Mouse (Mus musculus): ENCODE measurements around the gene Mettl7a2.
A peak's percentile ranks its signal among the peaks of the same experiment; 100 is the strongest.
"Not testable (repeated sequence)": the region's sequence is repeated elsewhere in the genome, so short reads cannot be mapped to it uniquely, and the experiment has no call there.

Gene Mettl7a2

DNA sequence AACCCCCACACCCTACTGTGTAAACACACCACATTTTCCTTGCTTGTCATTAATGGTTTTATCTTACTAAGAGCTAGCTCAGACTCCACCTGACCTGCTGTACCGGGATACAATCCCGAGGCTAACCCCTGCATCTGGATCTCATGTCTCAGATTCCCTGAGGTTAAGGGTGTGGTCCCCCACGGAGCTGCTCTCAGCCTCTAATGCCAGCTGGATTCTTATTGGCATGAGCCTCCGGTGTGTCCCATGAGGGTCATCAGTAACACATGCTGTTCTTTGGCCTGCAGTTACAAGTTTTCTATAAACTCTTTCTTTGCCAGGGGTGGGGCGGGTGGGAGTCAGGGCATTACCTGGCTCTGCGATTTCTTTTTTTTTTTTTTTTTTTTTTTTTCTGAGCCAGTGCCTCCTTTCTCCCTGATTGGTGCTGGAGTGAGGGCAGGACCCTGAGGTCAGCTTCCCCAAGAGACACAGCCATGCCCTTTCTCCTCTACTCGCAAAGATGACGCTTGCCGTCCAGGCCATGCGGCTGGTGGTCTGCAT, at the start of gene Mettl7a2, which contains the start of gene Methig1:
Gene Mettl7a2 (plus strand): TSS at position 490 of the 540 bp plus-strand sequence.
Gene Methig1 (plus strand): TSS at position 439 of the 540 bp plus-strand sequence.
- DNase-seq (ENCODE audit: low read depth, low spot score) = no peak

DNA sequence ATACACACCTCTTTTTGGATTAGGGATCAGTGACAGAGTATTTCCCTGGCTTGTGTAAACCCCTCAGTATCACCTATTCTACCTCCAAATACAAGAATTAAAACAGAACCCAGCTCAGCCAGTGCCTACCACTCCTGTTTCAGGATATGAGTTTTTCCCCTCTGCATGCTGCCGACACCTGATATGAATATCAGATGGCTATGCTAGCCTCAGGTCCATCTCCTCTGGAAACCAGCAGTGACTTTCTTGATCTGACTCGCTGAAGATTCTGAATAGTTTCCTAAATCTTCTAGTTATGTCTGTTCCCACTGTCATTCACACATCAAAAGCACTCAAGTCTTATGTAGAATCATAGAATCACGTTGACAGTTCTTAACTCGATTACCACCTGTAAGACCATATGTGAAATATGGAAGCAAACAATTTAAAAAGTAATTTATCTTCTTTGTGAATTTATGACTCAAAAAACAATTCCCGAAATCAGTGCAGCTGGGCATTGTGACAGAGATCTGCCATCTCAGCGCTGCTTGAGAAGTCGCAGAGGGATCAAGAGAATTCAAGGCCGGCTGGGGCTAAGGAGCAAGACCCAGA, 49.5 kb upstream of the Mettl7a2 start:
- no peak for DNase-seq (ENCODE audit: low read depth, low spot score)

DNA sequence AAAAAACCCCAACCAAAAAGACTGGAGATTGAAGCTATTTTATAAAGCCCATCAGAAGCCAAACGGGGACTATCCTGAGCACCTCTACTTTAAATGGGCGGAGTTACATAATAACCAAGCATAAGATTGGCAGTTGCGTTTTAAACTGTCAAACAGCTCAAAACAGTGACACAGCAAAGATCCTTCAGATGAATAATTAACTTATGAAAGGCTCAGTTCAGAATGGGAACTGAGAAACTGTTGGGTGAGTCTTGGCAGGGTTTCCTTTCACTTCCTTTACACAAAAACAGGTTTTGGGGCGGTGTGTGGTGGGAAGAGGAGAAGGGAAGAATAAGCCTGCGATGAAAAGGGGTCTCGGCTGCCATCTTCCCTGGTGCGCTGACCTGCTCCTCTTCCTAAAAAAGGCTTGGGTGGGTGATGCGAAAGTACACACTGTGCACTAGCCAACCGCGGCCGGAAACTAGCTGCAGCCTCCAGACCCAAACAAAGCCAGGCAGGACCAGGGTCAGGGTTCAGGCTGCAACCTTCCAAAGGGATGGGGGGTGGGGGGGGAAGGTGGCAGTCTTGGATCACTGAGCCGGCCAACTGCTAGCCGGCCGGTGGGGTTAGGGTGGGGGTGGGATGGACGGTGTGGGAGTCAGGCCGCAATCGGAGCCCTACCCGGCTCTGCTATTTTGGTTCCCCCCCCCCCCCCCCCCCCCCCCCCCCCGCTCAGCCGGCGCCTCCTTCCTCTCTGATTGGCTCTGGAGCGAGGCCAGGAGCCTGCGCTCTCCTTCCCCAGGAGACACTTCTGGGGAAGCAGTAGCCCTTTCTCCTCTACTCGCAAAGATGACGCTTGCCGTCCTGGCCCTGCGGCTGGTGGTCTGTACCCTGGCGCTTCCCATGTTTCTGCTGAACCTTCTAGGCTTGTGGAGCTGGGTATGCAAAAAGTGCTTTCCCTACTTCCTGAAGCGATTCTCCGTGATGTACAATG, 48.7 kb upstream of the Mettl7a2 start, which contains the start of gene Mettl7a1:
Gene Mettl7a1 (plus strand): TSS at position 122 of the 973 bp plus-strand sequence.
- DNase-seq (ENCODE audit: low read depth, low spot score) = peak; percentile 89

DNA sequence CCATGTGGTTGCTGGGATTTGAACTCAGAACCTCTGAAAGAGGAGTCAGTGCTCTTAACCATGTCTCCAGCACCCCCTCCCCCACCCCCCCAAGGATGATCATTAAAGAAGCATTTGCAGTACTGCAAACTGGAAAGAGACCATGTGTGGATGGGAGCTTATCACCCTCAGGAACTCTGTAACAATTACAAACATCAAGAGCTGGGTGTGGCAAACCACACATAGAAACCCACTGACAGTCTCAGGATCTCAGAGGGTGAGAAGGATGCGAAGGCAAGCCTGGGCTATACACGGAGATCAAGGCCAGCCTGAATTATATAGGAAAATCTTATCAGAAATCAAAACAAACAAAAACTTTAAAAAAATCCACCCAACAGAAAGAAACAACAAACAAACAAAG, 46.8 kb upstream of the Mettl7a2 start:
- DNase-seq (ENCODE audit: low read depth, low spot score) = peak; percentile 25

DNA sequence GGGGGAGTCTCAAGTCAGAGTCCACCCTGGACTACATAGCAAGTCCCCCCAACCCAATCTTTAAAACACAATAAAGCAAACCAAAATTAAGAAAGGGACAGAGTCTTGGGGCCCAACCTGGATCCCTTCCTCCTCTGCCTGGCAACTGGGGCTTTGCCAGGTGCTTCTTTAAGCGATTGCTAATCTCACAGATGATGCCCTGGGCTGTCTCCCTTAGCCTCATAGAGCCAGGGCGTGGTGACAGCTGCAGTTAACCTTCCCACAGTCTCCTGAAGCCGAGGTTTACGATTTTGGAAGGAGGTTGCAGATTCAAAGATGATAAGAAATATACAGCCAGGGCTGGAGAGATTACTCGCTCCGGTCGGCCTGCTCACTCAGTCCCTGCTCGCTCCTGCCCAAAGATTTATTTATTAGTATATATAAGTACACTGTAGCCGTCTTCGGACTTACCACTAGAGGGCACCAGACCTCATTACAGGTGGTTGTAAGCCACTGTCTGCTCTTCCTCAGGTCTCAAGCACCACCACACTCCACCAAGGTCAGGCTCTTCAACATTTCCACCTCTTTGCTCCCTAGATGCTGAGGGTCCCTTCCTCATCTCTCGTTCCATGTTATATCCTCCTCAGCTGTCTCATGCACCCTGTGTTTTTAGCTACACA, 45.4 kb upstream of the Mettl7a2 start:
- peak; percentile 85 for DNase-seq (ENCODE audit: low read depth, low spot score)

DNA sequence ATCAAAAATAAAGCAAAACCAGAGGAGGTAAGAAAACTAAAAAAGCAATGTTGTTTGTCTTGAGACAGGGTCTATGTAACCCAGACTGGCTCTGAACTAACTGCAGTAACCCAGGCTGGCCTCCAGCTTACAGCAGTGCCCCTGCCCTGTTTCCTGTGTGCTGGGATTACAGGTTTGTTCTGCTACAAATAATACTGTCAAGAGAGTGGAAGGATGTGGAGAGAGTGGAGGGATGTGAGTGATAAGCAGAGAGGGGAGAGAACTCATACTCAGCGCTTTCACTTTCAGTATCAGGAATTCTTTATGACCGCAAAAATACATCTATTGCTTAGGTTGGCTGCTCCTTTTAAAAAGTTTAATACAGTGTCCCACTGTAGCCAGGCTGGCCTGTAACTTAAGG, 40.7 kb upstream of the Mettl7a2 start:
- no peak for DNase-seq (ENCODE audit: low read depth, low spot score)

DNA sequence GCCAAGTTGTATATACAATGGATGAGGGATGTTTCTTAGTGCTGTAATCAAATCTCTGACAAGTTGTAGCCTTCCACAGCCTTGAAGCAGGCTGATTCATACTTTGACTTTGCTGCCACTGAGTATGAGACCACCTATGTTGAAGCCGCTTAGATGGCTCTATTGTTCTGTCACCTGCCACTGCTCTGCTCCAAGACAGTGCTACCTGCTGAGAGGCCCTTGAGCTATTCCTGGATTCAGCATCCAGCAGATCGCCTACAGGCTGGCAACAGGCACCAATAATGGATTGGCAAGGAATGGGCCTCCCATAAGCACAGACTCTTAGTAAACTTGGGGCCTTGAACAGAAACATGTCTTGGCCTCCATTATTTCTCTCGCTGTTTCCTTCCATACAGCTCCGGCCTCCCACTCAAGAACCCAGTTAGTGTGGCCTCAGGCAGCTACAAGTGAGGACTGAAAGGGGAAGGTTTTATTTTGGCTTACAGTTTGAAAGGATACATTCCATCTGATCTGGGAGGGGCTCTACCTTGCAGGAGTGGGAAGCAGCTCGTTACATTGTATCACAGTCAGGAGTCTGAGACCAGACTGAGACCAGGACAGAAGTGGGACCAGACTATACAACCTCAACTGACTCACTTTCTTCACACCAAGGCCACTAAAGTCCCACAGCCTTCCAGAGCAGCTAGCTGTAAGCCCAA, 38.4 kb upstream of the Mettl7a2 start:
- DNase-seq (ENCODE audit: low read depth, low spot score) = no peak

DNA sequence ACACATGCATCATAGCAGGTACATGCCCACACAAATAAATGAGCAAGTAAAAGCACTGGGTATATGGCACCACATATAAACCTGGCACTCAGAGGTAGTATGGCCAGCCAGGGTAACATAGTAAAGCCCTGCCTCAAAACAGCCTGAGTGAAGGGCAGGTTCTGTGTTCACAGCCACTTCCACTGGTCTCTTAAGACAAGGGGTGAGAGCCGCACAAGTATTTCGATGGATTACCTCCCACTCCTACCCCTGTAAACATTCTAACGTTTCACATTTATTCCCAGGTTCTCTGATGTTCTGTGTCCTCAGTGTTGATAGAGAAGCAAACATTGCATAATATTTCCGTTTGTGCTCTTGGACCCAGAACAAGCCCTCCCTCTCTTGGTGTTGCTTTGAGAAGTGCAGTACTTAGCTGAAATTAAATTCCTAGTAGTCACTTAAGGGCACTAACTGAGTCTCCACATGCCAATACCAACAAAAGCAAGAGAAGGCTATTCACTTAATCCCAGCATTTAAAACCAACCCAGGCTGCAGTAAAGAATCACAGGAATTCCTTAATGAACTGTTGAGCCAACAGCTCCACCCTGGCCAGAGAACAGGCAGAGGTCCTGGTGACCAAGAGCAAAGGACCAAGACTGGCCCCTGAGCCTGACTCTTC, 34.9 kb upstream of the Mettl7a2 start:
- DNase-seq (ENCODE audit: low read depth, low spot score) = not testable (repeated sequence)

DNA sequence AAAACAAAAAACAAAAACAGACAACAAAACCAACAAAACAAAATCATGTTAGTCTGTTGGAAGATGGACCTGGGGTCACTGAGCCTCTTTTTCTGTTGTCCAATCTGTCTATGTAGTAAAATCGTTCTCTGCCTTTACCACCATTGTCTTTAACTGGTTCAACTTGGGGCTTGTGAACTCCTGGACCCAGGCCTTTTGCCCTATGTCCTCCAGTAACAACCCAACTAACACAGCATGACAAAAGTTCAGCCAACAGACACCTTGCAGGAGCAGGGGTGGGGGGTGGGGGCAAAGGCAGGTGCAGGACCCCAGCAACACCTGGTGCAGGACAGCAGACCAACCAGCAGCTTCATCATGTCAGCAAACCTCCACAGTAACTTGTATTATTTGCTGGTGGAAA, 33.1 kb upstream of the Mettl7a2 start:
- no peak for DNase-seq (ENCODE audit: low read depth, low spot score)

DNA sequence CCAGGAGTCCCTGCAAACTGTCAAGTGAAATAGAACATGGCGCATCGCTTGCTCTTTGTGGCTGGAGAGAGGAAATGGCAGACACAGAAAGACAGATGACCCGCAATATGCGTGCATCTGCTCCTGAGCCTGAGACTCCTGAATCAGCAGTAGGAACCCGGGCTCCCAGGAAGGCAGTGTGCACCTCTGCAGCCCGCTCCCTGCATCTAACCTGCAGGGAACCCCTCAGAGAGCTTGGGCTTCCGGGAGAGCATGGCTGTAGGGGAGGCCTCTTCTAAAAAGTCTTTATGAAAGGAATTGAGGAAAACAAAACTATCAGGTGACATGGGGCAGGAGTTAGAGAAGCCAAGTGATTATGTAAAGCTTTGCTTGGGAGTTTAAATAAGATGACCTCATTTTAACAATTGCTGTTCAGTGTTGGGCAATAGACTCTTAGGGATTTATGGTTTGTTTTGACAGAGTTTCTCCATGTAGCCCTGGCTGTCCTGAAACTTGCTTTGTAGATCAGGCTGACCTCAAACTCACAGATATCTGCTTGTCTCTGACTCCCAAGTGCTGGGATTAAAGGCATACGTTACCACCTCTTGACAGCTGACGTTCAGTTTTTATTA, 32.6 kb upstream of the Mettl7a2 start:
- no peak for DNase-seq (ENCODE audit: low read depth, low spot score)

DNA sequence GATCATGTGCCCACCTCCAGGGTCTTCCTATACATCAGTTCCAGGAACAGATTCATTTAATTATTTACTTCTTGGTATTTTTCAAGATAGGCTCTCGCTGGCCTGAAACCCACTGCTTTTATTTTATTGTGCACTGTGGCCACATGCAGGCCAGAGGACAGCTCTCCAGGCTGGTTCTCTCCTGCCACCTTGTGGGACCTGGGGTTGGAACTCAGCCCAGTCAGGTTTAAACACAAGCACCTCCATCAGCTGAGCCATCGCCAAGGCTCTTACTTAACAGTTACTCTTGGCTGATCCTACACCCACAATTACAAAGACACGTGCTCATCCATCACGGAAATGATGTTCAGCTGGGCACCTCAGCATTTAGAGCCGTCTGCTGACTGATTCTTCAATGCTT, 31.9 kb upstream of the Mettl7a2 start:
- DNase-seq (ENCODE audit: low read depth, low spot score) = peak; percentile 59

DNA sequence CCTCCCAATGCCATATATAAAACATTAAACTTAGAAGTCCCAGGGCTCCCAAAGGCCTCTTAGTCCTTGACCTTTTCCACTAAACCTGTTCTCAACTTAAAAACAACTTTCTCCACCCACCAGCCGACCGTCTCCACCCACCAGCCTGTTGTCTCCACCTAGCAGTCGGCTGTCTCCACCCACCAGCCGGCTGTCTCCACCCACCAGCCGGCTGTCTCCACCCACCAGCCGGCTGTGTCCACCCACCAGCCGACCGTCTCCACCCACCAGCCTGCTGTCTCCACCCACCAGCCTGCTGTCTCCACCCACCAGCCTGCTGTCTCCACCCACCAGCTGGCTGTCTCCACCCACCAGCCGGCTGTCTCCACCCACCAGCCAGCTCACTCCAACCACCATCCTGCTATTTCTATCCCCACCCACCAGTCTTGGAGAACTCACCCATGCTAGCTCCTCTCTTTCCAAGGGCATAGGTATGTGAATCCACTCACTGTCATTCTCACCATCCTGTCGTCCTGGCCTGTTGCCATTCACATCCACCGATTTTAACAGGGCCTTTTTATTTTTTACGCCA, 28.9 kb upstream of the Mettl7a2 start:
- peak; percentile 29 for DNase-seq (ENCODE audit: low read depth, low spot score)

DNA sequence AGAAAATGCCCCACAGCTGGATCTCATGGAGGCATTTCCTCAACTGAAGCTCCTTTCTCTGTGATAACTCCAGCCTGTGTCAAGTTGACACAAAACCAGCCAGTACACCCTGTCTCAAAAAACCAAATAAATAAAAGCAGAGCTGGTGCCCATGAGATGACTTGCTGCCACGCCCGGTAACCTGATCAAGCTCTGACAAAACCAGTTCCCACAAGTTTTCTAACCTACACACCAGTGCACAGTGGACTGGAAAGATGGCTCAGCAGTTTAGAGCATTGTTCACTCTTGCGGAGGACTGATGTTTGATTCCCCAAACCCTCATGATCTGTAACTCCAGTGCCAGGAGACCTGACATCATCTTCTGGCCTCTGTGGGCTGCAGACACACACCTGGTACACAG, 27.8 kb upstream of the Mettl7a2 start:
- DNase-seq (ENCODE audit: low read depth, low spot score) = no peak

DNA sequence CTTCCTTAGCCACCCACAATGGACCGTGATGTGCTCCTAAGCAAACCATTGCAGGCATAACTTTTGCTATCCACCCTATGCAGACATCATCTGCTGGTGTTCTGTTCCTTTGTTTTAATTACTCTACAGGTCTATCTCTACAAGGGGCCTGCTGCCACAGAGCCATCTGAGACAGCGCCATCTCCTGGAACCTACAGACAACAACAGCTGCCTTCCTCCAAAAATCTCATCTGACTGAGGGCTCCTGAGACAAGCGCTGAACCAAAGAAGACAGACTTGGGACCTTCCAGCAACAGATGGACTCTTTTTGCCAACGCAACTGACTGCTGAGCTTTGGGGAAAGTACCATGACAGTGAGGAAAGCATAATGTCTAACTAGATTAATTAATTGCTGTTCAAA, 24.9 kb upstream of the Mettl7a2 start:
- not testable (repeated sequence) for DNase-seq (ENCODE audit: low read depth, low spot score)

DNA sequence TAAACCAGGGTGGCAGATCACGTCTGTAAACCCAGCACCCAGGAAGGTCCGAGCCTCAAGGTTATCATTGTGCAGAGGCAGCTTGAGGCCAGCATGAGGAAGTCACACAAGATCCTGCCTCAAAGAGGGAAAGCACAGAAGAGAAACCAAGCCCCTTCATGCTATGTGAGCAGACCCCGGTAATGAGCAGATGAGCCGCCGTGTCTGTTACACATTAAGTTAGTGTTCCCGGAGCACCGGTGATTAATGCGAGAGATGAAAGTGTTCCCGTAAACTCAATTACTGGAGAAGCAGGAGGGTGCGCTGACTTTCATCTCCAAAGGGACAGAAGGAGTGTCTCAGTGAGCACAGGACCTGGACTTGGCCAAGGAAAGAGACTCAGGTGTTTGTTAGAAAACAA, 23.7 kb upstream of the Mettl7a2 start:
- not testable (repeated sequence) for DNase-seq (ENCODE audit: low read depth, low spot score)

DNA sequence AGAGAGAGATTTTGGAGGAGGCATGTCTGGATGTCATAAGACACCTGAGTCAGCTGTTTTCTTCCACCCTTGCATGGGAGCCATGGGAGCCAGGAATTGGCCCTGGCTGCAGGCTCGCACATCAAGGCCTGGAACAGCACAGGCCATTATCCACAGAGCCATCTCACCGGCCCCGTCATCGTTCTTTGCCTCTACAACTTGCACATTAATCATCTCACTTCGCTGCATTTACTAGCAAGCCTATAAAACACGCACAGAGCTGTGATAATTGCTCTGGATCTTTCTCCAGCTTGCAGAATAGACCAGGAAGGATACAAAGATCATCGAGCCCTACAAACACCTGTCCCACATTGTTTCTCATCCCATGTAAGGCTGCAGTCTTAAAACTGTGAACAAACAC, 22.3 kb upstream of the Mettl7a2 start:
- no peak for DNase-seq (ENCODE audit: low read depth, low spot score)

DNA sequence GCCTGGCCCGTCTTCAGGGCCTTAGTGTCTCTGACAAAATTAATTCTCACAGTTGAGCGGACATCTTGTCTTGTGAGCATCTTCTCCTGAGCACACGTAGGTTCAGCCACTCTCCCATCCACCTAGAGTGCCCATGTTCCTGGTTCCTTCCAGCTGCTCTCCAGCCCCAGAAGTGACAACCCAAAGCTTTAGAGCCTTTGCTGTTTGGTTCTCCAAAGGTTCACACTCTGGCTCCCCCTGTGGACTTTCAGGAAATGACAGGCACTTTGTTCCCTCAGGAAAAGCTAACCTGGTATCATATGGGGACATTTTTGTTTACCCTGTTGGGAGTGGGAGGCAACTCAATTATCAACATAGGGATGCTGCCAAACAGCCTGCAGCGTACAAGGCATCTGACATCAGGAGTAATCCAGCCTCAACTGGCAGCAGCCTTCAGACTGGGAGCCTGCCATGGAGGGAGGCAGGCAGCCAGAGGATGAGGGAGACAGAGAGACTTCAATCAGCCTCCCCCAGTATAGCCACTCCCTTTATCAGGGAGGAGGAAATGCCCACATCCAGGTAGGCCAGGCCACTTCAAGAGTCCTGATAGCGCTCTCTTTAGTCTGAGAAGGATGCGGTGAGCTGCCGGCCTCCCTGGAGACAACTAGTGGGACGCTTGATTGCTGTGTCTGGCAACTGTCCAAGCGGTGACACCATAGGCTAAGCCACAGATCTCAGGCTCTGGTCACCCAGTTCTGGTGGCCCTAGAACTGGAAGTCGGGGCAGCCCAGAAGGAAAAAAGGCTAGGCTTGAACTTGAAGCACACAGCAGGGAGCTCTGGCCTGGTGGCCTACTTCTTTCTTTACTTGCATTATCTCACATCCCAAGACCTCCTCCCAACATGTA, 20.7 kb upstream of the Mettl7a2 start:
- DNase-seq (ENCODE audit: low read depth, low spot score) = not testable (repeated sequence)

DNA sequence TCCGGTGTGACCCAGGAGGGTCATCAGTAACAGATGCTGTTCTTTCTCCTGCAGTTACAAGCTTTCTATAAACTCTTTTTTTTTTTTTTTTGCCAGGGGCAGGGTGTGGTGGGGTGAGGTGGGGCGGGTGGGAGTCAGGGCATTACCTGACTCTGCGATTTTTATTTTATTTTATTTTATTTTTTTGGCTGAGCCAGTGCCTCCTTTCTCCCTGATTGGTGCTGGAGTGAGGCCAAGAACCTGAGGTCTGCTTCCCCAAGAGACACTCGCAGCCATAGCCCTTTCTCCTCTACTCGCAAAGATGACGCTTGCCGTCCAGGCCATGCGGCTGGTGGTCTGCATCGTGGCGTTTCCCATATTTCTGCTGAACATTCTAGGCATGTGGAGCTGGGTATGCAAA, 18.4 kb upstream of the Mettl7a2 start, which contains the start of gene Mettl7a3:
Gene Mettl7a3 (plus strand): TSS at position 301 of the 400 bp plus-strand sequence.
- DNase-seq (ENCODE audit: low read depth, low spot score) = no peak

DNA sequence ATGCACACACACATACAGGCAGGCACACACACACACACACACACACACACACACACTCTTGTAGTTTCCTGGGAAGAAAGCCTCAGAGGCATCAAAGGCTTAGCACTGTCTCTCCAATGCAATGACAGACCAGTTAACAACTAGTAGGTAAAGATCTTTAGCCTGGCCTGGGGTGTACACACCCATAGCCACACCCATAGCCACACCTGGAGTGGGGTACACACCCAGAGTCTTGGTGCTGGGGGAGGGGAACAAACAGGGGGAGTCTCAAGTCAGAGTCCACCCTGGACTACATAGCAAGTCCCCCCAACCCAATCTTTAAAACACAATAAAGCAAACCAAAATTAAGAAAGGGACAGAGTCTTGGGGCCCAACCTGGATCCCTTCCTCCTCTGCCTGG, 15.7 kb upstream of the Mettl7a2 start:
- not testable (repeated sequence) for DNase-seq (ENCODE audit: low read depth, low spot score)
